Mouse (Mus musculus): ENCODE measurements around the gene Olfr1082. TPM values are rescaled to one million over a fixed set of nuclear protein-coding genes. Genes with fewer than 3 reads are reported as not detected.
"Not testable (repeated sequence)": the region's sequence is repeated elsewhere in the genome, so short reads cannot be mapped to it uniquely, and the experiment has no call there.

Olfr1082 gene
- total RNA-seq (2015; ENCODE audit: low replicate concordance): not detected in 2 replicates
- not detected in 2 replicates for total RNA-seq (2017; ENCODE audit: low replicate concordance)

GRCm38 (mm10) chr2:86598866-86599265 is at the start of gene Olfr1082:
Gene Olfr1082, minus strand, starts transcription at chr2:86598966.
- not testable (repeated sequence) for ATAC-seq (replicated peaks; ENCODE audit: low FRiP score, poor library complexity, severe bottlenecking)

GRCm38 (mm10) chr2:86639625-86640024 is 40.9 kb upstream of the Olfr1082 start, which contains the start of gene Olfr1084:
Gene Olfr1084, minus strand, starts transcription at chr2:86639725.
- not testable (repeated sequence) for ATAC-seq (replicated peaks; ENCODE audit: low FRiP score, poor library complexity, severe bottlenecking)

- not testable (repeated sequence) for ATAC-seq (replicated peaks; ENCODE audit: low FRiP score, poor library complexity, severe bottlenecking)
These were observed 40.6 kb downstream of the Olfr1082 start, which contains the start of gene Olfr1080 for GRCm38 (mm10) chr2:86558135-86558534. Gene Olfr1080, minus strand, starts transcription at chr2:86558235.

Other genes starting within 250 kb of the Olfr1082 start
- gene Olfr1055, start 248.7 kb downstream of the Olfr1082 start, total RNA-seq (2015; ENCODE audit: low replicate concordance): not detected in 2 replicates
- gene Olfr1055, start 248.7 kb downstream of the Olfr1082 start, total RNA-seq (2017; ENCODE audit: low replicate concordance): not detected in 2 replicates
- gene Olfr1056, start 236.5 kb downstream of the Olfr1082 start, total RNA-seq (2015; ENCODE audit: low replicate concordance): not detected in 2 replicates
- gene Olfr1056, start 236.5 kb downstream of the Olfr1082 start, total RNA-seq (2017; ENCODE audit: low replicate concordance): not detected in 2 replicates
- not detected in 2 replicates for gene Olfr1057, start 220.6 kb downstream of the Olfr1082 start, total RNA-seq (2015; ENCODE audit: low replicate concordance)
- not detected in 2 replicates for gene Olfr1057, start 220.6 kb downstream of the Olfr1082 start, total RNA-seq (2017; ENCODE audit: low replicate concordance)
- gene Olfr1058, start 210.4 kb downstream of the Olfr1082 start, total RNA-seq (2015; ENCODE audit: low replicate concordance): not detected in 2 replicates
- gene Olfr1058, start 210.4 kb downstream of the Olfr1082 start, total RNA-seq (2017; ENCODE audit: low replicate concordance): not detected in 2 replicates
- not detected in 2 replicates for gene Olfr1061, start 184.9 kb downstream of the Olfr1082 start, total RNA-seq (2015; ENCODE audit: low replicate concordance)
- not detected in 2 replicates for gene Olfr1061, start 184.9 kb downstream of the Olfr1082 start, total RNA-seq (2017; ENCODE audit: low replicate concordance)
- gene Olfr1062, start 172.2 kb downstream of the Olfr1082 start, total RNA-seq (2015; ENCODE audit: low replicate concordance): not detected in 2 replicates
- not detected in 2 replicates for gene Olfr1062, start 172.2 kb downstream of the Olfr1082 start, total RNA-seq (2017; ENCODE audit: low replicate concordance)
- gene Olfr1065, start 148.4 kb downstream of the Olfr1082 start, total RNA-seq (2015; ENCODE audit: low replicate concordance): not detected in 2 replicates
- gene Olfr1065, start 148.4 kb downstream of the Olfr1082 start, total RNA-seq (2017; ENCODE audit: low replicate concordance): not detected in 2 replicates
- not detected in 2 replicates for gene Olfr1066, start 142.7 kb downstream of the Olfr1082 start, total RNA-seq (2015; ENCODE audit: low replicate concordance)
- not detected in 2 replicates for gene Olfr1066, start 142.7 kb downstream of the Olfr1082 start, total RNA-seq (2017; ENCODE audit: low replicate concordance)
- gene Olfr228, start 111.6 kb downstream of the Olfr1082 start, total RNA-seq (2015; ENCODE audit: low replicate concordance): not detected in 2 replicates
- gene Olfr228, start 111.6 kb downstream of the Olfr1082 start, total RNA-seq (2017; ENCODE audit: low replicate concordance): not detected in 2 replicates
- not detected in 2 replicates for gene Olfr1076, start 90.5 kb downstream of the Olfr1082 start, total RNA-seq (2015; ENCODE audit: low replicate concordance)
- gene Olfr1076, start 90.5 kb downstream of the Olfr1082 start, total RNA-seq (2017; ENCODE audit: low replicate concordance): not detected in 2 replicates
- gene Olfr1079, start 56.5 kb downstream of the Olfr1082 start, total RNA-seq (2015; ENCODE audit: low replicate concordance): not detected in 2 replicates
- not detected in 2 replicates for gene Olfr1079, start 56.5 kb downstream of the Olfr1082 start, total RNA-seq (2017; ENCODE audit: low replicate concordance)
- gene Olfr1080, start 40.7 kb downstream of the Olfr1082 start, total RNA-seq (2015; ENCODE audit: low replicate concordance): not detected in 2 replicates
- not detected in 2 replicates for gene Olfr1080, start 40.7 kb downstream of the Olfr1082 start, total RNA-seq (2017; ENCODE audit: low replicate concordance)
- not detected in 2 replicates for gene Olfr1084, start 40.8 kb upstream of the Olfr1082 start, total RNA-seq (2015; ENCODE audit: low replicate concordance)
- not detected in 2 replicates for gene Olfr1084, start 40.8 kb upstream of the Olfr1082 start, total RNA-seq (2017; ENCODE audit: low replicate concordance)
- not detected in 2 replicates for gene Olfr1085, start 63.1 kb upstream of the Olfr1082 start, total RNA-seq (2015; ENCODE audit: low replicate concordance)
- not detected in 2 replicates for gene Olfr1085, start 63.1 kb upstream of the Olfr1082 start, total RNA-seq (2017; ENCODE audit: low replicate concordance)
- gene Olfr1086, start 81.1 kb upstream of the Olfr1082 start, total RNA-seq (2015; ENCODE audit: low replicate concordance): not detected in 2 replicates
- not detected in 2 replicates for gene Olfr1086, start 81.1 kb upstream of the Olfr1082 start, total RNA-seq (2017; ENCODE audit: low replicate concordance)
- gene Olfr1087, start 99.4 kb upstream of the Olfr1082 start, total RNA-seq (2015; ENCODE audit: low replicate concordance): not detected in 2 replicates
- not detected in 2 replicates for gene Olfr1087, start 99.4 kb upstream of the Olfr1082 start, total RNA-seq (2017; ENCODE audit: low replicate concordance)
- gene Olfr1089, start 134.7 kb upstream of the Olfr1082 start, total RNA-seq (2015; ENCODE audit: low replicate concordance): not detected in 2 replicates
- gene Olfr1089, start 134.7 kb upstream of the Olfr1082 start, total RNA-seq (2017; ENCODE audit: low replicate concordance): not detected in 2 replicates
- not detected in 2 replicates for gene Olfr1090, start 160.0 kb upstream of the Olfr1082 start, total RNA-seq (2015; ENCODE audit: low replicate concordance)
- not detected in 2 replicates for gene Olfr1090, start 160.0 kb upstream of the Olfr1082 start, total RNA-seq (2017; ENCODE audit: low replicate concordance)
- gene Olfr1093, start 183.5 kb upstream of the Olfr1082 start, total RNA-seq (2015; ENCODE audit: low replicate concordance): not detected in 2 replicates
- gene Olfr1093, start 183.5 kb upstream of the Olfr1082 start, total RNA-seq (2017; ENCODE audit: low replicate concordance): not detected in 2 replicates
- gene Olfr141, start 211.1 kb upstream of the Olfr1082 start, total RNA-seq (2015; ENCODE audit: low replicate concordance): not detected in 2 replicates
- gene Olfr141, start 211.1 kb upstream of the Olfr1082 start, total RNA-seq (2017; ENCODE audit: low replicate concordance): not detected in 2 replicates
- not detected in 2 replicates for gene Olfr1094, start 225.7 kb upstream of the Olfr1082 start, total RNA-seq (2015; ENCODE audit: low replicate concordance)
- not detected in 2 replicates for gene Olfr1094, start 225.7 kb upstream of the Olfr1082 start, total RNA-seq (2017; ENCODE audit: low replicate concordance)

Data from erythroid progenitor cell, adult 5-6 weeks (primary cell).